Mouse (Mus musculus) embryonic facial prominence, embryonic 15.5 days (tissue): ENCODE data around the gene Hsdl2. TPM values are rescaled to one million over a fixed set of nuclear protein-coding genes. Genes with fewer than 3 reads are reported as not detected.
A peak's percentile ranks its signal among the peaks of the same experiment; 100 is the strongest.

Experiments used
- ATAC-seq: fragments of 200-750 bp; cut with Nextera tagmentation; 2 replicates; pipeline ENCODE4 v1.8.0; 2017; ENCODE audit warnings: low read depth, moderate TSS enrichment; ENCODE audit not compliant: insufficient number of reproducible peaks, low FRiP score, low TSS enrichment
- H3K27ac ChIP-seq: fragments of 300-500 bp; sonication (generic); replicated peaks from 2 replicates; pipeline ENCODE4 v1.5.1; 2015; ENCODE audit warnings: mild to moderate bottlenecking, inconsistent platforms
- H3K27me3 ChIP-seq: fragments of 300-500 bp; sonication (generic); 2 replicates; pipeline ENCODE4 v1.6.1; 2015; ENCODE audit warnings: inconsistent platforms
- H3K36me3 ChIP-seq: fragments of 300-500 bp; sonication (generic); 2 replicates; pipeline ENCODE4 v1.6.1; 2015; ENCODE audit warnings: mild to moderate bottlenecking, inconsistent platforms
- H3K4me1 ChIP-seq: fragments of 300-500 bp; sonication (generic); 2 replicates; pipeline ENCODE4 v1.6.1; 2015; ENCODE audit warnings: inconsistent platforms
- H3K4me2 ChIP-seq: fragments of 300-500 bp; sonication (generic); replicated peaks from 2 replicates; pipeline ENCODE4 v1.6.1; 2015; ENCODE audit warnings: mild to moderate bottlenecking, inconsistent platforms
- H3K4me3 ChIP-seq: fragments of 300-500 bp; sonication (generic); replicated peaks from 2 replicates; pipeline ENCODE4 v1.5.1; 2015; ENCODE audit warnings: mild to moderate bottlenecking, inconsistent platforms
- H3K9ac ChIP-seq: fragments of 300-500 bp; sonication (generic); 2 replicates; pipeline ENCODE4 v1.6.1; 2015; ENCODE audit warnings: inconsistent platforms
- H3K9me3 ChIP-seq: fragments of 300-500 bp; sonication (generic); replicated peaks from 2 replicates; pipeline ENCODE4 v1.6.1; 2016; ENCODE audit warnings: inconsistent platforms
- WGBS: fragments of 180-500 bp; shearing (Covaris S2); methylation state at CpG from one replicate; pipeline ENCODE4 v1.1.7; 2015; 5-methylcytosine and 5-hydroxymethylcytosine counted together
- polyA plus RNA-seq: library from polyadenylated mRNA; unstranded; fragments of >200 nt; fragmentation: Nextera tagmentation; extraction: Ambion mirVana; gene quantifications from 2 replicates; pipeline ENCODE4 v1.2.1, GENCODE M21; 2015

Hsdl2 gene
- polyA plus RNA-seq, 1 experiment from 2014 or later = 27.1 TPM

DNA sequence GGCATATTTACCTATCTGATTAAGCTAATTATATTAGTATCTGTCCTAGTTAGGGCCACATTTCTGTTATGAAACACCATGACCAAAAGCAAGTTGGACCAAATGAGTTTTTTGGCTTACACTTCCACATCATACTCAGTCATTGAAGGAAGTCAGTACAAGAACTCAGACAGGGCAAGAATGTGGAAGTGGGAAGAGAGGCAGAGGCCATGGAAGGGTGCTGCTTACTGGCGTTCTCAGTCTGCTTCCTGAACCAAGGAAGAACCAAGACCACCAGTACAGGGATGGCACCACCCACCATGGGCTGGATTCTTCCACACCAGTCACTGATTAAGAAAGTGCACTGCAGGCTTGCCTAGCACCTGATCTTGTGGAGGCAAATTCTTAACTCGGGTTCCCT lies 13.3 kb downstream of the Hsdl2 start:
- no peak for ATAC-seq
- no peaks in the 10 kb centered on the region; the same call in 1 of the 2 replicates for H3K36me3 ChIP-seq

GRCm38 (mm10) chr4:59596556-59596955 lies 15.2 kb downstream of the Hsdl2 start:
- WGBS = 85% methylated on average over 2 of the region's 2 CpGs
- no peak overlapping the region for H3K27ac ChIP-seq
- H3K4me1 ChIP-seq = no peaks in the 10 kb centered on the region
- no peaks in the 10 kb centered on the region; the same call in 1 of the 2 replicates for H3K36me3 ChIP-seq
- no peak for ATAC-seq
- H3K4me2 ChIP-seq = no peak overlapping the region
- no peak overlapping the region for H3K9ac ChIP-seq
- no peaks in the 10 kb centered on the region for H3K27me3 ChIP-seq
- H3K4me3 ChIP-seq = no peak overlapping the region
- H3K9me3 ChIP-seq = no peaks in the 10 kb centered on the region

More for the DNA sequence above, 13.3 kb downstream of the Hsdl2 start:
- no peak overlapping the region for H3K4me3 ChIP-seq
- 46% methylated on average over 2 of the region's 2 CpGs for WGBS
- H3K9ac ChIP-seq = no peak overlapping the region
- no peak overlapping the region for H3K4me2 ChIP-seq
- H3K27me3 ChIP-seq = no peaks in the 10 kb centered on the region
- no peaks in the 10 kb centered on the region for H3K9me3 ChIP-seq
- H3K27ac ChIP-seq = no peak overlapping the region
- no peaks in the 10 kb centered on the region for H3K4me1 ChIP-seq

DNA sequence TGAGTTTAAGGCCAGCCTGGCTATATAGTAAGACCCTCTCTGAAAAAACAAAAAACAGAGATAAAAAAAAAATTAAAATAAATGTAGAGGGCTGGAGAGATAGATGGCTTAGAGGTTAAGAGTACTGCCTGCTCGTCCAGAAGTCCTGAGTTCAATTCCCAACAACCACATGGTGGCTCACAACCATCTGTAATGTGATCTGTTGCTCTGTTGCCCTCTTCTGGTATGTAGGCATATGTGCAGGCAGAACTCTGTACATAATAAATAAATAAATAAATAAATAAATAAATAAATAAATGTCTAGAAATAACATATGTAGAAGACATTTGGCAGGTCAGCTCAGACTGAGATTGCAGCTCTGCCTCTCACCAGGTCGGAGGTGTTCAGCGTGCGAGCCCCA lies 21.3 kb downstream of the Hsdl2 start:
- no peaks in the 10 kb centered on the region; the same call in 1 of the 2 replicates for H3K36me3 ChIP-seq
- 85% methylated on average over 4 of the region's 4 CpGs for WGBS
- H3K4me2 ChIP-seq = no peak overlapping the region
- no peak overlapping the region for H3K9ac ChIP-seq
- no peaks in the 10 kb centered on the region for H3K9me3 ChIP-seq
- ATAC-seq = no peak
- no peaks in the 10 kb centered on the region for H3K4me1 ChIP-seq
- H3K27ac ChIP-seq = no peak overlapping the region
- no peaks in the 10 kb centered on the region for H3K27me3 ChIP-seq
- H3K4me3 ChIP-seq = no peak overlapping the region

GRCm38 (mm10) chr4:59604892-59605291 lies 23.5 kb downstream of the Hsdl2 start:
- H3K4me2 ChIP-seq = no peak overlapping the region
- ATAC-seq = no peak
- WGBS = 68% methylated on average over 3 of the region's 3 CpGs

GRCm38 (mm10) chr4:59605501-59605900 lies 24.1 kb downstream of the Hsdl2 start:
- no peak for ATAC-seq
- H3K36me3 ChIP-seq = no peaks in the 10 kb centered on the region
- no peak overlapping the region for H3K4me2 ChIP-seq
- no peak overlapping the region for H3K27ac ChIP-seq
- WGBS = 95% methylated on average over 3 of the region's 3 CpGs
- H3K9me3 ChIP-seq = no peaks in the 10 kb centered on the region
- H3K4me3 ChIP-seq = no peak overlapping the region
- H3K9ac ChIP-seq = no peak overlapping the region
- no peaks in the 10 kb centered on the region for H3K27me3 ChIP-seq
- no peaks in the 10 kb centered on the region for H3K4me1 ChIP-seq

More at GRCm38 (mm10) chr4:59604892-59605291, 23.5 kb downstream of the Hsdl2 start:
- Histone ChIP-seq H3K27me3 (no peaks in the 10 kb centered on the region), H3K9ac (no peak overlapping the region), H3K4me1 (no peaks in the 10 kb centered on the region), H3K4me3 (no peak overlapping the region), H3K36me3 (no peaks in the 10 kb centered on the region), H3K9me3 (no peaks in the 10 kb centered on the region), H3K27ac (no peak overlapping the region)

DNA sequence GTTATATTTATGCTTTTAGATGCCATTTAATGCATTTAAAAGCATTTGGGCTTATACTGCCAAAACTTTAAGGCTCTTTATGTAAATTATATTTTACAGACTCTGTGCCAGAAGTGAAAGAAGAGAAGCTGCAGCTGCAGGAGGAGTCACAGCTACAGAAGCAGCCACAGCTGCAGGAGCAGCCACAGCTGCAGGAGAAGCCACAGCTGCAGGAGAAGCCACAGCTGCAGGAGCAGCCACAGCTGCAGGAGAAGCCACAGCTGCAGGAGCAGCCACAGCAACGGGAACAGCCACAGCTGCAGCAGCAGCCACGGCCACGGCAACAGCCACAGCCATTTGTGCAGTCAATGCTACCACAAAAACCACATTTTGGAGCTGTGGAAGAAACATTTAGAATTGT lies 29.0 kb downstream of the Hsdl2 start:
- H3K9ac ChIP-seq = no peak overlapping the region
- WGBS = 56% methylated on average over 3 of the region's 3 CpGs
- H3K4me3 ChIP-seq = no peak overlapping the region
- 0 out of 2 replicates have a peak, but pooled peaks cover 3% of the 10 kb centered on the region for H3K36me3 ChIP-seq
- H3K4me1 ChIP-seq = no peaks in the 10 kb centered on the region
- no peaks in the 10 kb centered on the region for H3K9me3 ChIP-seq
- no peaks in the 10 kb centered on the region for H3K27me3 ChIP-seq
- H3K4me2 ChIP-seq = no peak overlapping the region
- H3K27ac ChIP-seq = no peak overlapping the region
- no peak for ATAC-seq

DNA sequence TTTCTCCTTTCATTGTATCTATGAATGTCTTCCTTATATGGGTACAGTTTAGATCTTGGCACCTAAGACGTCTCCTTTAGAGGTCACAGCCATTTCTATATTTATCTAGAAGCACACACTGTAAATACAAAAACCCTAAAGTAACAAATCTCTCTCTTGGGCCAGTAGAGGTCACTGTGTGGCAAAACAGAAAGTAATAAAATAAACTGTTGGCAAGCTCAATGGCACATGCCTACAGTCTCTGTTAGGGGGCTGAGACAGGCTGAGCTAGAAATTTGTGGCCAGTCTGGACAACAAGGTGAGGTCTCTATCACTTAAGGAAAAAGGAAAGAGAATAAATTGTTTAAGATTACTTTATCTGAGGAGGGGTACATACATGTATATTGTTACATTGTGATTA lies 33.6 kb downstream of the Hsdl2 start:
- no peak for ATAC-seq
- Histone ChIP-seq H3K9me3 (no peaks in the 10 kb centered on the region), H3K27me3 (no peaks in the 10 kb centered on the region), H3K4me3 (no peak overlapping the region), H3K27ac (no peak overlapping the region), H3K4me2 (no peak overlapping the region), H3K4me1 (no peaks in the 10 kb centered on the region), H3K9ac (no peak overlapping the region), H3K36me3 (0 out of 2 replicates have a peak, but pooled peaks cover 3% of the 10 kb centered on the region)
- 35% methylated on average over 1 of the region's 1 CpGs for WGBS

DNA sequence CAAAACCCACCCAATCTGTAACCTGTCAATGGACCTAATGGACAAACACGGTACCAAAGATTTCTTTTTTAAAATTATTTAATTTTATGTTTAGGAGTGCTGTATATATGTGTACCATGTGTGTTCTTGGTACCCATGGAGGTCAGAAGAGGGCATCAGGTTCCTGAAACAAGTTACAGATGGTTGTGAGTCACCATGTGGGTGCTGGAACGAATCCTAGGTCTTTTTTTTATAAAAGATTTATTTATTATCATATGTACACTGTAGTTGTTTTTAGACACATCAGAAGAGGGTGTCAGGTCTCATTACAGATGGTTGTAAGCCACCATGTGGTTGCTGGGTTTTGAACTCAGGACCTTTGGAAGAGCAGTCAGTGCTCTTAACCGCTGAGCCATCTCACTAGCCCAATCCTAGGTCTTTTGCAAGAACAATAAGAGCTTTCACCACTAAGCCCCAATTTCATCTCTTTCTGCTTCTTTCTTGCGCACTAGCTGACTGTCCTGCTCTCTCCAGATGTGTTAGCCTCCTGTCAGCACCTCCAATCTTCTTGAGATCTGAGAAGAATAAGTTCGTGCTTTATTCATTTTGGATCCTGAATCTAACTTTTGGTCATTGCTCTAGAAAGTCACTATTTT lies 38.4 kb downstream of the Hsdl2 start:
- Histone ChIP-seq H3K9me3 (no peaks in the 10 kb centered on the region), H3K27me3 (no peaks in the 10 kb centered on the region), H3K9ac (no peak overlapping the region), H3K4me3 (no peak overlapping the region), H3K36me3 (no peaks in the 10 kb centered on the region), H3K4me1 (no peaks in the 10 kb centered on the region), H3K27ac (no peak overlapping the region), H3K4me2 (no peak overlapping the region)
- no peak for ATAC-seq
- 84% methylated on average over 5 of the region's 5 CpGs for WGBS

- Histone ChIP-seq H3K27me3 (no peaks in the 10 kb centered on the region), H3K4me2 (peak overlapping the region; percentile 73), H3K9ac (peak overlapping the region; percentile 70), H3K36me3 (no peaks in the 10 kb centered on the region), H3K9me3 (no peaks in the 10 kb centered on the region), H3K4me3 (peak overlapping the region; percentile 96), H3K4me1 (0 out of 2 replicates have a peak, but pooled peaks cover 16% of the 10 kb centered on the region), H3K27ac (peak overlapping the region; percentile 66; the same call in 1 of the 2 replicates)
- WGBS = 1% methylated on average over 18 of the region's 18 CpGs
- ATAC-seq = no peak; the same call in 1 of the 2 replicates
Measured at GRCm38 (mm10) chr4:59625676-59625997, 44.3 kb downstream of the Hsdl2 start.

- Histone ChIP-seq H3K36me3 (no peaks in the 10 kb centered on the region), H3K9ac (peak within 1 kb of the TSS; percentile 70), H3K9me3 (no peaks in the 10 kb centered on the region), H3K27ac (peak within 1 kb of the TSS; percentile 66), H3K4me3 (peak within 1 kb of the TSS; percentile 96), H3K4me2 (peak within 1 kb of the TSS; percentile 73), H3K4me1 (0 out of 2 replicates have a peak, but pooled peaks cover 16% of the 10 kb centered on the region), H3K27me3 (no peaks in the 10 kb centered on the region)
- ATAC-seq = peak; percentile 92
- WGBS = under 1% methylated on average over 115 of the region's 120 CpGs
Measured at GRCm38 (mm10) chr4:59625998-59626910, 44.9 kb downstream of the Hsdl2 start, which contains the start of gene E130308A19Rik. E130308A19Rik (plus strand) TSS chr4:59626211.

DNA sequence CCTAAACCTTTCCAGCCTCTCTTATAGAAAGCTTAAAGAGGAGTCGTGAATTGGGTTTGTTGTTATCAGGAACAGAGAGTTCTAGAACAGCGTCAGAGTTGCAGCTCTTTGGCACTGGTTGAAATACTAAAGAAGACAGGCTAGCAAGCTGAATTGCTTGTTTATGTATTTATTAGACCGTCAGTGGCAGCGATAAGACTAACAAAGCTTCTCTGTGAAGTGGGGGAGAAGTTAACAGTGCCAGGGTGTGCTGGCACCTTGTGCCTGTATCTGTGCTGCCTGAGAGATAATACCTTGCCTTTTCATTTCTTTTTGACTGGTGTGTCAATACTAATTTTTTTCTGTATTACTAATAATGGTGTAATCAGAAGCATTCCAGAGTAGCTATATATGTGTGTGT lies 46.9 kb downstream of the Hsdl2 start:
- Histone ChIP-seq H3K4me1 (0 out of 2 replicates have a peak, but pooled peaks cover 16% of the 10 kb centered on the region), H3K27ac (no peak overlapping the region), H3K36me3 (no peaks in the 10 kb centered on the region), H3K4me3 (no peak overlapping the region), H3K4me2 (no peak overlapping the region), H3K9me3 (no peaks in the 10 kb centered on the region), H3K27me3 (no peaks in the 10 kb centered on the region), H3K9ac (no peak overlapping the region)
- WGBS = 75% methylated on average over 4 of the region's 4 CpGs
- ATAC-seq = no peak
